ENCODE assay signal across 21 mouse cellular contexts in genomic region chr10:118960076-118960475, GRCm38 (mm10).
"Had no signal": no experiment of that assay in that cellular context is flagged by ENCODE, and none has a peak within 500 bp of the region (broad histone marks: within the 10 kb centered on the region; RNA-seq: fewer than 3 reads in every experiment).

No protein-coding gene starts in this region.

- H3K36me3 ChIP-seq: limb, embryonic 12.5 days; limb, embryonic 15.5 days; midbrain, embryonic 10.5 days; midbrain, embryonic 13.5 days; neural tube, embryonic 13.5 days; stomach, embryonic 15.5 days had no signal

- ATAC-seq: liver, postnatal 0 days; lung, postnatal 0 days; midbrain, embryonic 13.5 days; midbrain, embryonic 16.5 days had no signal

- H3K9ac ChIP-seq: limb, embryonic 12.5 days; limb, embryonic 15.5 days; liver, embryonic 14.5 days; liver, postnatal 0 days; lung, embryonic 14.5 days; midbrain, embryonic 13.5 days; neural tube, embryonic 13.5 days; stomach, embryonic 15.5 days had no signal

- H3K27ac ChIP-seq: kidney, postnatal 0 days; layer of hippocampus, adult 2 months; limb, embryonic 12.5 days; limb, embryonic 15.5 days; liver, embryonic 14.5 days; midbrain, embryonic 10.5 days; midbrain, embryonic 13.5 days; neural tube, embryonic 13.5 days; stomach, embryonic 15.5 days had no signal

- H3K9me3 ChIP-seq: limb, embryonic 12.5 days; limb, embryonic 15.5 days; megakaryocyte, embryonic 14.5 days; midbrain, embryonic 10.5 days; midbrain, embryonic 13.5 days; neural tube, embryonic 13.5 days; stomach, embryonic 15.5 days had no signal

- H3K4me2 ChIP-seq: limb, embryonic 12.5 days; limb, embryonic 15.5 days; liver, embryonic 11.5 days; lung, embryonic 14.5 days; midbrain, embryonic 13.5 days; neural tube, embryonic 13.5 days; stomach, embryonic 15.5 days had no signal

- H3K4me1 ChIP-seq: limb, embryonic 15.5 days; megakaryocyte, embryonic 14.5 days; stomach, embryonic 15.5 days had no signal

- DNase-seq: kidney, postnatal 25 days; layer of hippocampus, adult 9-11 months; liver, postnatal 0 days; lung, embryonic 14.5 days; right cerebral cortex, postnatal 25 days; spleen, adult 18-20 months; thymus, postnatal 25 days had no signal

- H3K27me3 ChIP-seq: limb, embryonic 12.5 days; limb, embryonic 15.5 days; stomach, embryonic 15.5 days had no signal

- H3K4me3 ChIP-seq: layer of hippocampus, adult 2 months; limb, embryonic 12.5 days; limb, embryonic 15.5 days; megakaryocyte, embryonic 14.5 days; midbrain, embryonic 10.5 days; midbrain, embryonic 13.5 days; myocyte; neural tube, embryonic 13.5 days; stomach, embryonic 15.5 days had no signal
